Mouse (Mus musculus): Measurements from ENCODE around the gene Ubash3a.
"Not testable (repeated sequence)": the region's sequence is repeated elsewhere in the genome, so short reads cannot be mapped to it uniquely, and the experiment has no call there.

The Ubash3a gene

GRCm38 (mm10) chr17:31261352-31261751 is 53.7 kb downstream of the Ubash3a start:
- no peak for DNase-seq

- DNase-seq: no peak
Observed at GRCm38 (mm10) chr17:31262715-31263114, 55.0 kb downstream of the Ubash3a start.

GRCm38 (mm10) chr17:31263770-31264169 is 56.1 kb downstream of the Ubash3a start:
- DNase-seq: no peak

- no peak for DNase-seq
Observed at GRCm38 (mm10) chr17:31264372-31264771, 56.7 kb downstream of the Ubash3a start.

GRCm38 (mm10) chr17:31265171-31265572 is 57.5 kb downstream of the Ubash3a start:
- DNase-seq: no peak

GRCm38 (mm10) chr17:31265831-31266230 is 58.2 kb downstream of the Ubash3a start:
- no peak for DNase-seq

GRCm38 (mm10) chr17:31266321-31266950 is 58.8 kb downstream of the Ubash3a start:
- DNase-seq: no peak

- DNase-seq: no peak
Observed at GRCm38 (mm10) chr17:31267138-31267537, 59.5 kb downstream of the Ubash3a start.

GRCm38 (mm10) chr17:31267603-31268002 is 59.9 kb downstream of the Ubash3a start:
- no peak for DNase-seq

GRCm38 (mm10) chr17:31268016-31268415 is 60.3 kb downstream of the Ubash3a start:
- DNase-seq: no peak

- DNase-seq: no peak
Observed at GRCm38 (mm10) chr17:31269761-31270160, 62.1 kb downstream of the Ubash3a start.

- no peak for DNase-seq
Observed at GRCm38 (mm10) chr17:31270246-31270645, 62.6 kb downstream of the Ubash3a start.

- not testable (repeated sequence) for DNase-seq
Observed at GRCm38 (mm10) chr17:31270736-31271135, 63.1 kb downstream of the Ubash3a start.

- no peak for DNase-seq
Observed at GRCm38 (mm10) chr17:31271136-31271851, 63.6 kb downstream of the Ubash3a start.

GRCm38 (mm10) chr17:31272416-31273165 is 64.9 kb downstream of the Ubash3a start:
- DNase-seq: no peak

- DNase-seq: no peak
Observed at GRCm38 (mm10) chr17:31273631-31274030, 66.0 kb downstream of the Ubash3a start.

GRCm38 (mm10) chr17:31275181-31275580 is 67.5 kb downstream of the Ubash3a start:
- no peak for DNase-seq

GRCm38 (mm10) chr17:31276207-31276921 is 68.7 kb downstream of the Ubash3a start:
- DNase-seq: peak; percentile 41

GRCm38 (mm10) chr17:31276922-31277918 is 69.5 kb downstream of the Ubash3a start, which contains the start of gene Rsph1:
Gene Rsph1 (minus strand): TSS chr17:31277383.
- peak; percentile 99 for DNase-seq

- DNase-seq: no peak
Observed at GRCm38 (mm10) chr17:31277931-31278330, 70.3 kb downstream of the Ubash3a start.

- DNase-seq: no peak
Observed at GRCm38 (mm10) chr17:31279541-31279940, 71.9 kb downstream of the Ubash3a start.

GRCm38 (mm10) chr17:31280269-31280668 is 72.6 kb downstream of the Ubash3a start:
- DNase-seq: no peak

All from kidney, postnatal 10 days (tissue).